Mouse (Mus musculus): Measurements from ENCODE around the gene Nfkb2. TPM values are rescaled to one million over a fixed set of nuclear protein-coding genes. Genes with fewer than 3 reads are reported as not detected.

Nfkb2 gene
- polyA plus RNA-seq, 1 experiment from 2014 or later = 1.3 TPM

GRCm38 (mm10) chr19:46326756-46327305 lies 22.7 kb downstream of the Nfkb2 start, which contains the start of gene Psd:
Gene Psd (minus strand): TSS chr19:46327156.
- under 1% methylated on average over 34 of the region's 35 CpGs for WGBS
- H3K4me2 ChIP-seq (ENCODE audit: low read length) = peak within 1 kb of the TSS; percentile 98
- no peaks in the 10 kb centered on the region for H3K27me3 ChIP-seq (ENCODE audit: control insufficient read depth, insufficient read depth, low read depth, low read length)
- peaks cover 10% of the 10 kb centered on the region for H3K36me3 ChIP-seq (ENCODE audit: control insufficient read depth, insufficient read depth, low read length)
- H3K9ac ChIP-seq (ENCODE audit: low read depth, low read length) = peak within 1 kb of the TSS; percentile 85
- H3K27ac ChIP-seq (ENCODE audit: low read length) = peak within 1 kb of the TSS; percentile 98
- peak within 1 kb of the TSS; percentile 75 for H3K4me3 ChIP-seq (ENCODE audit: low read depth, low read length)
- H3K9me3 ChIP-seq (replicated peaks; ENCODE audit: control insufficient read depth, low read length, poor library complexity, severe bottlenecking) = no peaks in the 10 kb centered on the region
- peaks cover 57% of the 10 kb centered on the region for H3K4me1 ChIP-seq (ENCODE audit: control insufficient read depth, insufficient read depth, low read length)
- ATAC-seq = no peak

- Histone ChIP-seq H3K4me2 (ENCODE audit: low read length) (peak overlapping the region; percentile 98), H3K4me1 (ENCODE audit: control insufficient read depth, insufficient read depth, low read length) (peaks cover 49% of the 10 kb centered on the region), H3K9me3 (replicated peaks; ENCODE audit: control insufficient read depth, low read length, poor library complexity, severe bottlenecking) (no peaks in the 10 kb centered on the region), H3K27ac (ENCODE audit: low read length) (peak overlapping the region; percentile 98), H3K27me3 (ENCODE audit: control insufficient read depth, insufficient read depth, low read depth, low read length) (no peaks in the 10 kb centered on the region), H3K9ac (ENCODE audit: low read depth, low read length) (peak overlapping the region; percentile 85), H3K36me3 (ENCODE audit: control insufficient read depth, insufficient read depth, low read length) (peaks cover 15% of the 10 kb centered on the region), H3K4me3 (ENCODE audit: low read depth, low read length) (peak overlapping the region; percentile 75)
- ATAC-seq = peak; percentile 0; the same call in 1 of the 2 replicates
- WGBS = 26% methylated on average over 14 of the region's 14 CpGs
Measured at GRCm38 (mm10) chr19:46327531-46328064, 23.5 kb downstream of the Nfkb2 start.

GRCm38 (mm10) chr19:46328081-46329030 lies 24.2 kb downstream of the Nfkb2 start, which contains the start of gene Fbxl15:
Gene Fbxl15 (plus strand): TSS chr19:46328184.
- ATAC-seq = peak; percentile 81
- peak within 1 kb of the TSS; percentile 85 for H3K9ac ChIP-seq (ENCODE audit: low read depth, low read length)
- H3K27ac ChIP-seq (ENCODE audit: low read length) = peak within 1 kb of the TSS; percentile 98
- peak within 1 kb of the TSS; percentile 75 for H3K4me3 ChIP-seq (ENCODE audit: low read depth, low read length)
- H3K36me3 ChIP-seq (ENCODE audit: control insufficient read depth, insufficient read depth, low read length) = peaks cover 15% of the 10 kb centered on the region
- peaks cover 41% of the 10 kb centered on the region for H3K4me1 ChIP-seq (ENCODE audit: control insufficient read depth, insufficient read depth, low read length)
- H3K9me3 ChIP-seq (replicated peaks; ENCODE audit: control insufficient read depth, low read length, poor library complexity, severe bottlenecking) = no peaks in the 10 kb centered on the region
- no peaks in the 10 kb centered on the region for H3K27me3 ChIP-seq (ENCODE audit: control insufficient read depth, insufficient read depth, low read depth, low read length)
- WGBS = under 1% methylated on average over 76 of the region's 81 CpGs
- H3K4me2 ChIP-seq (ENCODE audit: low read length) = peak within 1 kb of the TSS; percentile 98

- peaks cover 34% of the 10 kb centered on the region for H3K4me1 ChIP-seq (ENCODE audit: control insufficient read depth, insufficient read depth, low read length)
- no peaks in the 10 kb centered on the region for H3K27me3 ChIP-seq (ENCODE audit: control insufficient read depth, insufficient read depth, low read depth, low read length)
- H3K4me3 ChIP-seq (ENCODE audit: low read depth, low read length) = peak overlapping the region; percentile 75
- peak overlapping the region; percentile 98 for H3K27ac ChIP-seq (ENCODE audit: low read length)
- H3K9me3 ChIP-seq (replicated peaks; ENCODE audit: control insufficient read depth, low read length, poor library complexity, severe bottlenecking) = no peaks in the 10 kb centered on the region
- peak overlapping the region; percentile 85 for H3K9ac ChIP-seq (ENCODE audit: low read depth, low read length)
- peak; percentile 7; the same call in 1 of the 2 replicates for ATAC-seq
- peak overlapping the region; percentile 98 for H3K4me2 ChIP-seq (ENCODE audit: low read length)
- WGBS = under 1% methylated on average over 54 of the region's 54 CpGs
- H3K36me3 ChIP-seq (ENCODE audit: control insufficient read depth, insufficient read depth, low read length) = peaks cover 15% of the 10 kb centered on the region
Measured at GRCm38 (mm10) chr19:46329031-46329641, 25.0 kb downstream of the Nfkb2 start.

GRCm38 (mm10) chr19:46329951-46330350 lies 25.8 kb downstream of the Nfkb2 start:
- 6% methylated on average over 16 of the region's 16 CpGs for WGBS
- no peak overlapping the region for H3K9ac ChIP-seq (ENCODE audit: low read depth, low read length)
- H3K4me3 ChIP-seq (ENCODE audit: low read depth, low read length) = no peak overlapping the region
- peaks cover 26% of the 10 kb centered on the region for H3K4me1 ChIP-seq (ENCODE audit: control insufficient read depth, insufficient read depth, low read length)
- H3K36me3 ChIP-seq (ENCODE audit: control insufficient read depth, insufficient read depth, low read length) = peaks cover 15% of the 10 kb centered on the region
- ATAC-seq = no peak
- H3K27ac ChIP-seq (ENCODE audit: low read length) = no peak overlapping the region
- H3K4me2 ChIP-seq (ENCODE audit: low read length) = peak overlapping the region; percentile 98
- no peaks in the 10 kb centered on the region for H3K27me3 ChIP-seq (ENCODE audit: control insufficient read depth, insufficient read depth, low read depth, low read length)
- no peaks in the 10 kb centered on the region for H3K9me3 ChIP-seq (replicated peaks; ENCODE audit: control insufficient read depth, low read length, poor library complexity, severe bottlenecking)

GRCm38 (mm10) chr19:46330696-46331095 lies 26.6 kb downstream of the Nfkb2 start:
- Histone ChIP-seq H3K9me3 (replicated peaks; ENCODE audit: control insufficient read depth, low read length, poor library complexity, severe bottlenecking) (no peaks in the 10 kb centered on the region), H3K27me3 (ENCODE audit: control insufficient read depth, insufficient read depth, low read depth, low read length) (no peaks in the 10 kb centered on the region), H3K4me1 (ENCODE audit: control insufficient read depth, insufficient read depth, low read length) (peaks cover 18% of the 10 kb centered on the region), H3K9ac (ENCODE audit: low read depth, low read length) (no peak overlapping the region), H3K36me3 (ENCODE audit: control insufficient read depth, insufficient read depth, low read length) (peaks cover 15% of the 10 kb centered on the region), H3K4me3 (ENCODE audit: low read depth, low read length) (no peak overlapping the region), H3K4me2 (ENCODE audit: low read length) (no peak overlapping the region), H3K27ac (ENCODE audit: low read length) (no peak overlapping the region)
- 95% methylated on average over 12 of the region's 12 CpGs for WGBS
- no peak for ATAC-seq

GRCm38 (mm10) chr19:46331326-46331725 lies 27.2 kb downstream of the Nfkb2 start:
- H3K27me3 ChIP-seq (ENCODE audit: control insufficient read depth, insufficient read depth, low read depth, low read length) = no peaks in the 10 kb centered on the region
- H3K36me3 ChIP-seq (ENCODE audit: control insufficient read depth, insufficient read depth, low read length) = peaks cover 15% of the 10 kb centered on the region
- no peak overlapping the region for H3K27ac ChIP-seq (ENCODE audit: low read length)
- no peak for ATAC-seq
- no peak overlapping the region for H3K4me2 ChIP-seq (ENCODE audit: low read length)
- H3K9ac ChIP-seq (ENCODE audit: low read depth, low read length) = no peak overlapping the region
- H3K4me1 ChIP-seq (ENCODE audit: control insufficient read depth, insufficient read depth, low read length) = peaks cover 18% of the 10 kb centered on the region
- no peak overlapping the region for H3K4me3 ChIP-seq (ENCODE audit: low read depth, low read length)
- 91% methylated on average over 14 of the region's 14 CpGs for WGBS
- H3K9me3 ChIP-seq (replicated peaks; ENCODE audit: control insufficient read depth, low read length, poor library complexity, severe bottlenecking) = no peaks in the 10 kb centered on the region

- no peak overlapping the region for H3K4me2 ChIP-seq (ENCODE audit: low read length)
- H3K27ac ChIP-seq (ENCODE audit: low read length) = no peak overlapping the region
- no peak overlapping the region for H3K9ac ChIP-seq (ENCODE audit: low read depth, low read length)
- H3K4me1 ChIP-seq (ENCODE audit: control insufficient read depth, insufficient read depth, low read length) = peaks cover 18% of the 10 kb centered on the region
- H3K36me3 ChIP-seq (ENCODE audit: control insufficient read depth, insufficient read depth, low read length) = peaks cover 15% of the 10 kb centered on the region
- H3K27me3 ChIP-seq (ENCODE audit: control insufficient read depth, insufficient read depth, low read depth, low read length) = no peaks in the 10 kb centered on the region
- whole genome bisulfite sequencing = 92% methylated on average over 3 of the region's 3 CpGs
- no peak overlapping the region for H3K4me3 ChIP-seq (ENCODE audit: low read depth, low read length)
- ATAC-seq = no peak
- H3K9me3 ChIP-seq (replicated peaks; ENCODE audit: control insufficient read depth, low read length, poor library complexity, severe bottlenecking) = no peaks in the 10 kb centered on the region
Measured at GRCm38 (mm10) chr19:46331936-46332335, 27.8 kb downstream of the Nfkb2 start.
